Mouse (Mus musculus) embryonic facial prominence, embryonic 12.5 days (tissue): ENCODE measurements at regions not wholly inside any gene's neighbourhood (a gene's known extent, or its start where the extent isn't known, plus 50 kb on each side); places are given as distances from the start of the nearest gene placed in this dataset.

ENCODE experiments used
- ATAC-seq: fragments of 200-750 bp; cut with Nextera tagmentation; 2 replicates; pipeline ENCODE4 v1.8.0; 2017; ENCODE audit not compliant: insufficient number of reproducible peaks, insufficient read depth, low FRiP score, low TSS enrichment
- H3K27ac ChIP-seq: fragments of 300-500 bp; sonication (generic); 2 replicates; pipeline ENCODE4 v1.5.1; 2016; ENCODE audit warnings: mild to moderate bottlenecking
- H3K27me3 ChIP-seq: fragments of 300-500 bp; sonication (generic); 2 replicates; pipeline ENCODE4 v1.6.1; 2016; ENCODE audit warnings: mild to moderate bottlenecking, moderate library complexity
- H3K36me3 ChIP-seq: fragments of 300-500 bp; sonication (generic); 2 replicates; pipeline ENCODE4 v1.6.1; 2016; ENCODE audit warnings: mild to moderate bottlenecking
- H3K4me1 ChIP-seq: fragments of 300-500 bp; sonication (generic); 2 replicates; pipeline ENCODE4 v1.6.1; 2016
- H3K4me2 ChIP-seq: fragments of 300-500 bp; sonication (generic); replicated peaks from 2 replicates; pipeline ENCODE4 v1.6.1; 2016; ENCODE audit warnings: mild to moderate bottlenecking, moderate library complexity
- H3K4me3 ChIP-seq: fragments of 300-500 bp; sonication (generic); 2 replicates; pipeline ENCODE4 v1.5.1; 2016; ENCODE audit warnings: mild to moderate bottlenecking
- H3K9ac ChIP-seq: fragments of 300-500 bp; sonication (generic); 2 replicates; pipeline ENCODE4 v1.6.1; 2016; ENCODE audit warnings: mild to moderate bottlenecking, moderate library complexity
- H3K9me3 ChIP-seq: fragments of 300-500 bp; sonication (generic); 2 replicates; pipeline ENCODE4 v1.6.1; 2016; ENCODE audit warnings: mild to moderate bottlenecking, moderate library complexity
- WGBS: fragments of 180-500 bp; shearing (Covaris S2); methylation state at CpG from one replicate; pipeline ENCODE4 v1.1.7; 2016; 5-methylcytosine and 5-hydroxymethylcytosine counted together

DNA sequence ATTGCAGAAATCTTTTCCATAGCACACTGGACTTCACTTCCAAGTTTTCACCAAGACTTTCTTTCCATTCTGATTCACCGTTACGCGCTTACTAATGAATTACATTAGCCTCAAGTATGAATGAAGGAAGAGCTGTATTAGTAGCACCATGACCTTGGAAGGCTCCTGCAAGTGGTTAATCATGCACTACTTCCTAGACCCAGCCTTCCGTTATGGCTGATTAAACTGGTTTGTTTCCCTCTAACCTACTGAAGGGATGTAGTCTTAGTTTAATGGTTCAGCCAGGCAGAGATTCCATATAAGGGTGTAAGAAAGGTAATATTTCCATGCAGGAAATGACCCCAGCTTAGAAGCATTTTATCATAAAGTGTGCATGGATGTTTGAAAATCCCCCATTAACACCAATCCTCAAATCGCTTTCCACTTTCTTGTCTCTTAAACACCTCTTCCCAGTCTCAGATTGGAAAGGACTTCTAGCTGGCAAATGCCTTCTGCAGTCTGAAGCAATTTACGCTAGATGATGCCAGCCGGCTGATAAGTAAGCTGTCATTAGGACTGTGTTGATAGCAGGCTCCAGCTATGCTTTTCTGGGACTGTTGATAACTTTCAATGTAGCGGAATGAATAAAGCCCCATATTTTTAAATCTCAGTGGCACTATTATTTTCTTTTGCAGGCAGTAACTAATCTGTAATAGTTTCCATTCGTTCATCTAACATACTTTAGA lies 215.6 kb upstream of the Bmp2 start:
- 84% methylated on average over 9 of the region's 9 CpGs for WGBS
- Histone ChIP-seq H3K9ac (no peak overlapping the region), H3K27ac (no peak overlapping the region), H3K9me3 (no peaks in the 10 kb centered on the region), H3K4me2 (no peak overlapping the region), H3K27me3 (no peaks in the 10 kb centered on the region), H3K4me3 (no peak overlapping the region), H3K36me3 (no peaks in the 10 kb centered on the region), H3K4me1 (peaks cover 3% of the 10 kb centered on the region; the same call in 1 of the 2 replicates)
- ATAC-seq = no peak

DNA sequence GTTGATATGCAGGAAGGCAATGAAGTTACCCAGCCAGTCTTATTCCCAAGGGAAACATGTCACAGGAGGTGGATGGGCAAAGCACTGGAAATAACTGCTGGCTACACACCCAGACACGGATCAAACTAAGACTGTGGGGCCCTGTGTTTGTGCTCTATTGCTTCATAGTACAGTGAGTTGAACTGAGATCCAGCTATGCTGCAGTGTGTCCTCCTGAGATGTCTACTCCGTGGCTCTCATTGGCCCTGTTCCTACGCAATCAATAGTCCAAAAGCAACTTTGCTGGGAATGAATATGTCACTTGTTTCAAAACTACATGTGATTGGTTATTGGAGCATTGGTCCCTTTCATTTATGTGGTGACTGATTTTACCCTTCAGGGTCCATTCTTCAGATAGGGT lies 213.8 kb upstream of the Bmp2 start:
- 88% methylated on average over 3 of the region's 3 CpGs for WGBS

DNA sequence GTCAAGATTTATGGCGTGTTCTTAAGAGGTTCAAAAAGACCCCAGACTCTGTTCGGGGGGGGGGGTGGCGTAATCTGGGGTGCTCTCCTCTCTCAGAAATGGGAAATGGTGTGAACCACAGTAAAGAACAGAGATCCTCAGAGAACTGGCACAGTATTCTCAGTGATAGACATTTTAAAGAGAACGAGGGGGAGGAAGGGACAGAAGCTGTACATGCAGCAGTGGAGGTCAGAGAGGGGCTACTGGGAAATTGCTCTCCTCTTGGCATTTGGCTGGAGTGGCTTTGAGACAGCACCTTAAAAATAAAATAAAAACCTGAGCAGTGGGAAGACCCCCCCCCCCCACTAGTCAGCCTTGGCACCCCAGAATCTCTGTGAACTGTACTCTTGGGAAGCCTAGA lies 210.6 kb upstream of the Bmp2 start:
- Histone ChIP-seq H3K27ac (no peak overlapping the region), H3K4me1 (peaks cover 2% of the 10 kb centered on the region; the same call in 1 of the 2 replicates), H3K9ac (no peak overlapping the region), H3K27me3 (no peaks in the 10 kb centered on the region), H3K9me3 (no peaks in the 10 kb centered on the region), H3K36me3 (no peaks in the 10 kb centered on the region), H3K4me3 (no peak overlapping the region), H3K4me2 (no peak overlapping the region)
- no peak for ATAC-seq
- 74% methylated on average over 4 of the region's 4 CpGs for WGBS

More for the DNA sequence above, 213.8 kb upstream of the Bmp2 start:
- no peaks in the 10 kb centered on the region for H3K27me3 ChIP-seq
- no peak overlapping the region for H3K4me3 ChIP-seq
- no peak overlapping the region for H3K27ac ChIP-seq
- H3K9me3 ChIP-seq = no peaks in the 10 kb centered on the region
- H3K9ac ChIP-seq = no peak overlapping the region
- no peak for ATAC-seq
- H3K4me1 ChIP-seq = peaks cover 3% of the 10 kb centered on the region; the same call in 1 of the 2 replicates
- no peak overlapping the region for H3K4me2 ChIP-seq
- H3K36me3 ChIP-seq = no peaks in the 10 kb centered on the region

DNA sequence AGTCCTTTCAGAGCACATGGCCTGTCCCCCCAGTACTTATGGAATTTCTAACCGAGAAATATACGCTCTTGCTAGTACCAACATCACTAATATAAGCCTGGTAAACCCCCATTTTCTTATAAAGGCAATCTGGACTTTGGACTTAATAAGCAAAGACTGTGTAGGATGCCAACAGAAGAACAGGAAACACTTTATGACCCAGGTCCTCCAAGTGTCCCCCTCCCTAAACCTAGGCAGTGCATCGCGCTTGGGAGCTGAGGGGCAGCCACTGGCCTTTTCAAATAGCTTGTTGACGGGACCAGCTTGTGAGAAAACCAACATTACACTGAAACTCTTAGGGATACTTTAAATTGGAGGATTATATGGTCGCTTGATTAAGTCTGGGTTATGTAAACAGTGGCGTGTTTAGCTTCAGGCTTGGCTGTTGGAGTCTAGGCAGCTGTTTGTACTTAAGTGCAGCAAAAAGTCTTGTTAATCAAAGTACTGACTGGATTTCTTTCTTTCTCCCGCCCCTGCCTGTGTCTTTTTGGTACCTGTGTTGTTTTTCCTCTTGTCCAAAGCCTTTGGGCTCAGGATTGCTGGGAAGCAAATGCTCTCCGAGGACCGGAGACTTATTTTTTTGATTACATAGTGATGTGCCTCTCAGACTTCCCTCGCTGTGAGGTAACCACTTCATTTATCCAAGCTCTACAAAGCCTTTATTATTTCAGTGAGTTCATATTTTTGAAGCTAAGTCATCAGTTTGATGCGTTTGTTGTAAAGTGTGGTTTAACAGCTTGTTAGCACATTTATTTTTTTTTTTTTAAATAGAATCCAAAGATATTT lies 205.8 kb upstream of the Bmp2 start:
- Histone ChIP-seq H3K27me3 (no peaks in the 10 kb centered on the region), H3K4me2 (no peak overlapping the region), H3K9me3 (no peaks in the 10 kb centered on the region), H3K4me3 (no peak overlapping the region), H3K9ac (no peak overlapping the region), H3K36me3 (no peaks in the 10 kb centered on the region), H3K4me1 (peaks cover 9% of the 10 kb centered on the region), H3K27ac (0 out of 2 replicates have a peak overlapping the region, but pooled peaks have one; percentile 8)
- no peak for ATAC-seq
- WGBS = 20% methylated on average over 12 of the region's 12 CpGs

DNA sequence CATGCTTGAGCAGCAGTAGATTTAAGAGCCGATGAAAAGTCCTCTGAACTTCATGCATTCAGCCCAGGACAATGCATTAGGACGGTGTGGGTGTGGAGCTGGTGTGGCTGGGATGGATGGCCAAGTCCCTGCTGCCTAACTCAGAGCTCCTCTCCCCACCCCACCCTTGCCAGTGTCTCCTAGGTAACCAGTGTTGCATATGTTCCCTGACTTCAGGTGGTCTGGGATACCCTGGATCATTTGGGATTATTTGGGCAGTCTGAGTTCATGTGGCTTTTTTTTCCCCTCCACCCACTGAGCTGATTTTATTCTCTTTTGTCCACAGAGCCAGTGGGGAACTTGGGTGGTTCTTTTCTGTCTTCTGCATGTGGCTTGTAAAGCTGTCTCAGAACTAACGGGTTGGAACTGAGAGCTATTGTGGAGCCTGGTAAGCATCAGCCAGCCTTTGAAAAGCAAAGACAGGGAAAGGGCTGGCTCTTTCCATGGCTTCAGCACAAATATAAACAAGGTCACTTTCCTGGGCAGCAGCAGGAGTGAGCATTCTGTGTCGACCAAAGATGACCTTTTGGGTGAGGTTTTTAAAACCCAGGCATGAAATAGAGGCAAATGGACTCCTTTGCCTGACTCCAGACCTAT lies 205.1 kb upstream of the Bmp2 start:
- Histone ChIP-seq H3K27ac (0 out of 2 replicates have a peak overlapping the region, but pooled peaks have one; percentile 8), H3K27me3 (no peaks in the 10 kb centered on the region), H3K36me3 (no peaks in the 10 kb centered on the region), H3K9me3 (no peaks in the 10 kb centered on the region), H3K4me2 (no peak overlapping the region), H3K4me1 (peaks cover 9% of the 10 kb centered on the region), H3K4me3 (no peak overlapping the region), H3K9ac (no peak overlapping the region)
- WGBS = 21% methylated on average over 4 of the region's 4 CpGs
- 0 out of 2 replicates have a peak, but pooled peaks have one; percentile 56 for ATAC-seq

DNA sequence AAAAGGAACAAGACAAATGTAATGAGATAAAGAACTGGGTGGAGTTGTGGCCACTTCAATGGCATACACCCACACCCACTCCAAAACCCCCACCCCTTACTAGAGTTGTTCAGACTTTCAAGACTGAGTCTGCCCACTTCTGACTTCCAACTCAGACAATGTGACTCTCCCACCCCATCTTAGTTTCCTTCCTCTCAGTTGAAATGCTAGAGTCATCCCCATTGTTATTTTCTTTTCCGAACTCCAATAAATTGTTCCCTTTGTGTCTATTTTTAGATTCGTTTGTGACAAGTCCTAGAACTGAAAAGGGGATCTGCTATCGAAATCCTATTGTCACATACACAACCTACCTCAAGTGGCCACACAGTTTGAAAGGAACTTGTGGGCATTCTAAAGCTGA lies 200.7 kb upstream of the Bmp2 start:
- no peak overlapping the region for H3K27ac ChIP-seq
- WGBS = 71% methylated on average over 3 of the region's 3 CpGs
- H3K9me3 ChIP-seq = no peaks in the 10 kb centered on the region
- H3K4me3 ChIP-seq = no peak overlapping the region
- H3K4me1 ChIP-seq = peaks cover 9% of the 10 kb centered on the region
- H3K27me3 ChIP-seq = no peaks in the 10 kb centered on the region
- ATAC-seq = no peak
- no peak overlapping the region for H3K9ac ChIP-seq
- H3K4me2 ChIP-seq = no peak overlapping the region
- H3K36me3 ChIP-seq = no peaks in the 10 kb centered on the region

DNA sequence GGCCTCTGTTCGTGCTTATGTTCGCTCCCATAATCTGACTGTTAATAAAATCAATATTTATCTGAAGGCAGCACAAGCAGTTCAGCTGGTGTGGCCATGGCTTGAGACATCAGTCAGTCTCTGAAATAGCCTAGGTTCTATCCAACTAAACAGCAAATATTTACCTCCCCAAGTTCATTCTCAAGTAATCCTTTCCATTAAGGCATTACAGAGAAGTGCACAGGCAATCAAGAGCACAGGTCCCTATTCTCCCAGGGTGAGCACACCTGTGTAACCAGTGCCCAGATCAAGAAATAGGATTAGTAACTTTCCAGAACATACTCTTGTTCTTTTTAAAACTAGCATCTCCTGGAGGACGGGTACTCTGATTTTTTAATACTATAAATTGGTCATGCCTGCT lies 199.2 kb upstream of the Bmp2 start:
- no peaks in the 10 kb centered on the region for H3K36me3 ChIP-seq
- WGBS = 89% methylated on average over 3 of the region's 3 CpGs
- no peak overlapping the region for H3K27ac ChIP-seq
- H3K9ac ChIP-seq = no peak overlapping the region
- no peaks in the 10 kb centered on the region for H3K4me1 ChIP-seq
- no peak for ATAC-seq
- no peaks in the 10 kb centered on the region for H3K9me3 ChIP-seq
- H3K4me2 ChIP-seq = no peak overlapping the region
- no peak overlapping the region for H3K4me3 ChIP-seq
- no peaks in the 10 kb centered on the region for H3K27me3 ChIP-seq

DNA sequence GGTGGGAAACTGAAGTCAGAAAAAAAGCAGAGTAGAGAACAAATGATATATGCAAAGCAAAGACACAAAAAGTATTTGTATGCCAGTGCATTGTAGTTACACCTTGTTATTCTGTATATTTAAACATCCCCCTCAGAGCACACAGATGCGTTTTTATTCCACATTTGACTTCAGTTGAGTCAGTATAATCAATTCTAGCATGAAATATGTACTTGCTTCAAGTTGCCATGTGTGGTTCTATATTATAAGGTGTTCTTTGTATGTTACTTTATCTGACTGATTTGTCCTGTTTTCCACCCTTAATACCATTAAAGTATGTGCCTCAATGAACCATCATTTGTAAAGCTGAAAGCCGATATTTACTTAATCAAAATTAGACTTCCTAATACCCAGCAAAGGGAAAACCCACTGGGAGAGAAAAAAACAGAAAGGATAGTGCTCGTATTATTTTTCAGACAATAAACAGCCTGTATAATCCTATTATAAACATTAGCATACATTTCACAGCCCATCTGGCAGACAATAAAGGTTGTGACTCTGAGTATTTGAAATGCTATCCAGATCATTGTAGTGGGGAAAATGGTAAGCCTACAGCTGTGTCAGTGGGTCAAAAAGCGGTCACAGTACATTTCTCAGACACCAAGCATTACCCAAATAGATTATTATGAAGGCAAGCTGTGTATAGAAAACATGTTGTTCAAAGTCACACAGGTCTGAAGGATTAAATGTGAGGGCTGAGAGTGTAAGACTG lies 189.1 kb upstream of the Bmp2 start:
- H3K27ac ChIP-seq = no peak overlapping the region
- no peaks in the 10 kb centered on the region for H3K27me3 ChIP-seq
- H3K4me1 ChIP-seq = no peaks in the 10 kb centered on the region
- H3K4me2 ChIP-seq = no peak overlapping the region
- H3K9ac ChIP-seq = no peak overlapping the region
- 61% methylated on average over 4 of the region's 4 CpGs for WGBS
- H3K36me3 ChIP-seq = no peaks in the 10 kb centered on the region
- no peaks in the 10 kb centered on the region for H3K9me3 ChIP-seq
- no peak overlapping the region for H3K4me3 ChIP-seq
- no peak for ATAC-seq

DNA sequence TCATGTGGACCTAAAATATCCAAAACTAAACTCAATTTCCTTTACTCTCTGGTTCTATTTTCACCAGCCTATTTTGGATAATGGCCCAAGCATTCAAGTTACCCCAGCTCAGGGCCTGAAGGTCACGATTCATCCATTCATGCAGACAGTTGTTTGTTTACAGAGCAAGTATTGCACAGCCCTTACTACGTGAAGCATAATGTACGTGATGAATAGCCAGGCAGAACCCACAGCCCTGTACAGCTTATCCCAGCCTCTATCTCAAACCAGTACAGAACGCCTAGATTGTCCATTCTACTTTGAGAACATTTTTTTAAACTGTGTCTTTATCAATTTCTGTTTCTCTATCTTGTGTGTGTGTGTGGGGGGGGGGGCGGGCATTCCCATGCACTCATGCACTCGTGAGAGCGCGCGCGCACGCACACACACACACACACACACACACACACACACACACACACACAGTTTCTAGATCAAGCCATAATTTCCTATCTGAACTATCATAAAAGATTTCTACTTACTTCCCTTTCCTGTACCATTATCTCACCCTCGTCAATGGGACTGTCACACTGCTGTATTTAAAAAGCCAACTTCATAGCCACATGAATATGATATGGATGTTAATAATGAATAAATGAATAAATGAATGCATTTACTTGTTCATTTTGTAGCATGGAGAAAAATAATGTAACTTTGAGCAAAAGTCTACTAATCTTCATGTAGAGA lies 180.3 kb upstream of the Bmp2 start:
- H3K9ac ChIP-seq = no peak overlapping the region

DNA sequence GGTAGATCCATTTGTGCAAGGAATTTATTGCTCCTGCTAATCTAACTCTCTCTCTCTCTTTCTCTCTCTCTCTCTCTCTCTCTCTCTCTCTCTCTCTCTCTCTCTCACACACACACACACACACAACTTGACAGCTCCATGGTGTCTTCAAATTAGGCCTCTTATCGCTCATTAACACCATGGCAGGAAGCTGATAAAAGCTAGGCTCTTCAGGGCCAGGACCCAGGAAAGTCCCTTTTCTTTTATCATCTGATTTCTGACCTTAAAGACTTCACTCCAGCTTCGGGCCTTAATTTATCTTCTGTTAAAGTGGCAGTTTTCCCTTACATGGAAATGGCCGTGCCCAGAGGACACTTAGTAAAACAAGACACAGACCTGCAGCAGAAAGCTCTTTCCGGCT lies 178.4 kb upstream of the Bmp2 start:
- ATAC-seq = no peak
- H3K4me1 ChIP-seq = peaks cover 20% of the 10 kb centered on the region
- no peak overlapping the region; the same call in 1 of the 2 replicates for H3K27ac ChIP-seq
- no peaks in the 10 kb centered on the region for H3K27me3 ChIP-seq
- no peaks in the 10 kb centered on the region for H3K36me3 ChIP-seq
- 30% methylated on average over 4 of the region's 4 CpGs for WGBS
- H3K9ac ChIP-seq = no peak overlapping the region
- no peak overlapping the region for H3K4me3 ChIP-seq
- no peaks in the 10 kb centered on the region for H3K9me3 ChIP-seq
- no peak overlapping the region for H3K4me2 ChIP-seq

More for the DNA sequence above, 180.3 kb upstream of the Bmp2 start:
- Histone ChIP-seq H3K4me2 (no peak overlapping the region), H3K27ac (no peak overlapping the region), H3K9me3 (no peaks in the 10 kb centered on the region), H3K27me3 (no peaks in the 10 kb centered on the region), H3K4me1 (peaks cover 20% of the 10 kb centered on the region), H3K36me3 (no peaks in the 10 kb centered on the region), H3K4me3 (no peak overlapping the region)
- ATAC-seq = no peak
- WGBS = 81% methylated on average over 11 of the region's 12 CpGs

DNA sequence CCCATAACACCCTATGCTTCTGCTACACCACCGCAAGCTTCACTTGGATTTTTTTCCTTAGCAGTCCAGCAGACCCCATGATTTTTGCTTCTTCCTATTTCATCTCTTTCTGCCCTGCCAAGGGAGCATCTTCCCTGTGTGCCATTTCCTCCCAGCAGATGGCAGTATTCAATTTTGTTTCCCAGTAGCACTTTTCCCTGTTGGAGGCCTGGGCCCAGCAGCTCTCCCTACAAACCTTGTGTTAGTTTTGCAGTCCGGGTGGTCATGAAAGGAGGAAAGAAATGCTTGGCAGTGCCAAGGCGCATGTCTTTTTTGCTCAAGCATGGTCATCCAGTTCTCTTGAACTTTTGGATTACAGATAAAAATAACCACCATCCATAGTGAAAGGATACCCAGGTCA lies 170.9 kb upstream of the Bmp2 start:
- Histone ChIP-seq H3K4me2 (no peak overlapping the region), H3K27me3 (no peaks in the 10 kb centered on the region), H3K36me3 (no peaks in the 10 kb centered on the region), H3K27ac (no peak overlapping the region), H3K9me3 (no peaks in the 10 kb centered on the region), H3K4me1 (no peaks in the 10 kb centered on the region), H3K9ac (no peak overlapping the region), H3K4me3 (no peak overlapping the region)
- ATAC-seq = no peak
- WGBS = 72% methylated on average over 3 of the region's 3 CpGs
